Mouse (Mus musculus): ENCODE results near the gene Pla2g4b. TPM values are rescaled to one million over a fixed set of nuclear protein-coding genes. Genes with fewer than 3 reads are reported as not detected.

Pla2g4b gene
- polyA plus RNA-seq (2014; fragmentation: Nextera tagmentation; extraction: Ambion mirVana), result 1.5 and 1.8 TPM in 2 replicates

DNA sequence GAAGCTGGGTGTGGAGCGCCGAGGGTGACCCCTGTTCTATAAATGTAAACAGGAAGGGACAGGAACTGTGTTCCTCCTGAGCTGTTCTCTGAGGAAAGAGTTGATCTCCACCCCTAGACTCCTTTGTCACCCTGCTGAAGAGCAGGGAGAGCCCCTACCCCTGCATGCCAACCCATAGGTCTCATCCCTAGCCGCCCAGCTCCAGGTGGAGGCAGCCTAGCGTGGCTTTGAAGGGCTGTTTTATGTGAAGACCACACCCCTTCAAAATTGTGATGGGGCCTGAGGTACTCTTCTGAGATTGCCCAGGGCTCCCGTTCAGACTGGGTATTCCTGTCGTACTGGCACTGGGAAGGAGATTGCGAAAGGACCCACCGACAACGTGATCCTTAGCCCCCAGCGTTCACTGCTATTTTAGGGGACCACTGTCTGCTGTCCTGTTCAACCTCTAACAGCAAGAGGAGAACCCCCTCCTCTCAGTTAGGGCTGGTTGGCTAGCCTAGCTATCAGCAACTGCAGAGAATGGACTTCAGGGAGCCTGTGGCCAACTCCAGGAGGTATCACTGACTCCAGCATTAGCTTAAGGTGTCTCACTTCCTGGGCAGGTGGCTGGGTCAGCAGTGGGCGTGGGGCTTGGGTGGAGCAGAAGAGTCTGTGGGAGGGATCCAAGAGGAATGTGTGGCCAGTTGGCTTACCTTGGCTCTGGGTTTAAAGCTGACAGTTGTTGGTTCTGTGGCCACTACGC is at the start of gene Pla2g4b:
Gene Pla2g4b (plus strand): TSS at position 692 of the 742 bp plus-strand sequence.
- H3K4me2 ChIP-seq (ENCODE audit: low read depth, low read length, severe bottlenecking), result no peak within 1 kb of the TSS
- H3K4me3 ChIP-seq (ENCODE audit: low read depth, low read length), result no peak within 1 kb of the TSS
- no peaks in the 10 kb centered on the region for H3K9me3 ChIP-seq (ENCODE audit: control insufficient read depth, low read length)
- WGBS, result 93% methylated on average over 12 of the region's 12 CpGs
- H3K36me3 ChIP-seq (ENCODE audit: control insufficient read depth, insufficient read depth, low read length), result no peaks in the 10 kb centered on the region; the same call in 1 of the 2 replicates
- ATAC-seq (replicated peaks; ENCODE audit: low FRiP score) (no peak), DNase-seq (ENCODE audit: low spot score) (no peak)
- no peak within 1 kb of the TSS for H3K9ac ChIP-seq (ENCODE audit: low read length)
- H3K27me3 ChIP-seq (ENCODE audit: control insufficient read depth, insufficient read depth, low read length), result no peaks in the 10 kb centered on the region
- no peak within 1 kb of the TSS for H3K27ac ChIP-seq (ENCODE audit: low read depth, low read length)
- H3K4me1 ChIP-seq (replicated peaks; ENCODE audit: control insufficient read depth, insufficient read depth, low read length), result peaks cover 5% of the 10 kb centered on the region; the same call in 1 of the 2 replicates

DNA sequence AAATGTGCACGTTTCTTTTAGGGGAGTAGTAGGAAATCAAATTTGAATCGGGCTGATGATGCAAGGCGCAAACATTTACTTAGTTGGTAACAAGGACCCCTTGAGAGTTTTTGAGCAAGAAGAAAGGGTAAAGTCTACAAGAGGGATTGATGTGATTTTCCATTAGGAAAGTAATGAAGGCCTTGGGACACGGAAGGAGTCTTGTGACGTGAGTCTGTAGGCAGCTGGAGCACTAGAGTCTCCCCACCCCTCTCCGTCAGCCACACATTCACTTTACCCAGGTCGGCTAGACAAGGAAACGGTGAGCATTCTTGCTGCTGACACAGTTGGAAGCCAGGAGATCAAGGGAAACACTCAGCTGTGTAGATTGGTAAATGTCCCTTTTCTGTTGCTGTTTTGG is 47.3 kb upstream of the Pla2g4b start:
- no peaks in the 10 kb centered on the region for H3K27me3 ChIP-seq (ENCODE audit: control insufficient read depth, insufficient read depth, low read length)
- no peak overlapping the region for H3K4me2 ChIP-seq (ENCODE audit: low read depth, low read length, severe bottlenecking)
- DNase-seq (ENCODE audit: low spot score) (no peak), ATAC-seq (replicated peaks; ENCODE audit: low FRiP score) (no peak)
- no peak overlapping the region for H3K4me3 ChIP-seq (ENCODE audit: low read depth, low read length)
- no peaks in the 10 kb centered on the region for H3K4me1 ChIP-seq (replicated peaks; ENCODE audit: control insufficient read depth, insufficient read depth, low read length)
- no peaks in the 10 kb centered on the region for H3K36me3 ChIP-seq (ENCODE audit: control insufficient read depth, insufficient read depth, low read length)
- H3K27ac ChIP-seq (ENCODE audit: low read depth, low read length), result no peak overlapping the region
- WGBS, result 74% methylated on average over 8 of the region's 8 CpGs
- no peaks in the 10 kb centered on the region for H3K9me3 ChIP-seq (ENCODE audit: control insufficient read depth, low read length)
- H3K9ac ChIP-seq (ENCODE audit: low read length), result no peak overlapping the region

DNA sequence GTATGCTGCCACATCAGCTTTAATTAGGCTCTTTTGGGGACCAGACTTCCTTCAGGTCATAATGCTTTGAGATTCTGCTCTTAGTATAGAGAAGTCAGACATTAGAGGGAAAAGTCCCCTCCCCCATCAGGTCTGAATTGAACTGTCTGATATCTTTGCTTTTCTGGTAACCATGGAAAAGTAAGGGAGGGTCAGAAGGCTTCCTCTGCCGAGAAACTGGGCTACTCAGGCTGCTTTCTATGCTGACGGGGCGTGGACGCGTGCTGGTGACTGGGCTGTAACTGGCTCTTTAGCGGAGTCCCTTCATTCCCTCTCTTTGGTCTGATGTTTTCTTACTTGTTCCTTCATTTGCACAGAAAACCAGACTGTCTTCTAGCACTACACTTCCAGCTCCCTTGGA is 46.8 kb upstream of the Pla2g4b start:
- 79% methylated on average over 6 of the region's 6 CpGs for WGBS
- Histone ChIP-seq H3K36me3 (ENCODE audit: control insufficient read depth, insufficient read depth, low read length) (no peaks in the 10 kb centered on the region), H3K27me3 (ENCODE audit: control insufficient read depth, insufficient read depth, low read length) (no peaks in the 10 kb centered on the region), H3K9ac (ENCODE audit: low read length) (no peak overlapping the region), H3K4me1 (replicated peaks; ENCODE audit: control insufficient read depth, insufficient read depth, low read length) (no peaks in the 10 kb centered on the region), H3K9me3 (ENCODE audit: control insufficient read depth, low read length) (no peaks in the 10 kb centered on the region), H3K27ac (ENCODE audit: low read depth, low read length) (no peak overlapping the region), H3K4me3 (ENCODE audit: low read depth, low read length) (no peak overlapping the region), H3K4me2 (ENCODE audit: low read depth, low read length, severe bottlenecking) (no peak overlapping the region)
- ATAC-seq (replicated peaks; ENCODE audit: low FRiP score) (no peak), DNase-seq (ENCODE audit: low spot score) (no peak)

DNA sequence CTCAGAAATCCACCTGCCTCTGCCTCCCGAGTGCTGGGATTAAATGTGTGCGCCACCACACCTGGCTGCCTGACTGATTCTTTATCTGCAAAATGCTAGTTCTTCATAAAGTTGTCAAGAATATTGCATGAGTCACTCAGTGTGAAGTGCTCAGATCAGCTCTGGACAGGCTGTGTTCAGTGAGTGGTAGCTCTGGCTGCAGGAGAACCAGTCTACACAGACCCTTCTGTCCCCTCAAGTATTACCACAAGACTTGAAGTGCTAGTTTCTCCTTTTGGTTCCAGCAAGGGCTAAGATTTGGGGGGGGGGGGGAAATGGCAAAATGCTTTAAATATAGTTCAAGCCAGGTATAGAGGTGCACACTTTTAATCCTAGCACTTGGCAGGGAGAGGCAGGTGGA is 45.8 kb upstream of the Pla2g4b start:
- 98% methylated on average over 2 of the region's 2 CpGs for WGBS
- no peak overlapping the region for H3K4me3 ChIP-seq (ENCODE audit: low read depth, low read length)
- no peak overlapping the region for H3K27ac ChIP-seq (ENCODE audit: low read depth, low read length)
- H3K9me3 ChIP-seq (ENCODE audit: control insufficient read depth, low read length), result no peaks in the 10 kb centered on the region
- no peak for DNase-seq (ENCODE audit: low spot score)
- H3K36me3 ChIP-seq (ENCODE audit: control insufficient read depth, insufficient read depth, low read length), result no peaks in the 10 kb centered on the region
- no peaks in the 10 kb centered on the region for H3K27me3 ChIP-seq (ENCODE audit: control insufficient read depth, insufficient read depth, low read length)
- H3K4me1 ChIP-seq (replicated peaks; ENCODE audit: control insufficient read depth, insufficient read depth, low read length), result no peaks in the 10 kb centered on the region
- H3K9ac ChIP-seq (ENCODE audit: low read length), result no peak overlapping the region
- H3K4me2 ChIP-seq (ENCODE audit: low read depth, low read length, severe bottlenecking), result no peak overlapping the region
- ATAC-seq (replicated peaks; ENCODE audit: low FRiP score), result no peak

DNA sequence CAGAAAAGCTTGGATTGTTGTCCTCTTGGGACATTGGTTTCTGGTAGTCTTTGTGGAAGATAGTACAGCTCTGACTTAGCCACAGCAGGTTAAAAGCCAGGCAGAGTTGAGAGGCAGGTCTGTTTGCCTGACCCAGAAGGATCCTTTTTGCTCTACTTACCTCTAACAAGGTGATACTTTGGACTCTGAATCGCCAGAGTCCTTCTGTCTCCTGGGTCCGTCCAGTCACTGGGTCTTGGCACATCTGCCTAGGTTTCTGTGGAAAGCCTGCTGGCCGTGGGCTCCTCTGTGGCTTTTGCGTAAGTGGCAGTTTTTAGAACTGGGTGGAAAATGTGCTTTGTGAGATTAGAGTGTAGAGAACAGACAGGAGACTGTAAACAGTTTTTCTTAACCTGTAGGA is 44.3 kb upstream of the Pla2g4b start:
- Histone ChIP-seq H3K27me3 (ENCODE audit: control insufficient read depth, insufficient read depth, low read length) (no peaks in the 10 kb centered on the region), H3K4me2 (ENCODE audit: low read depth, low read length, severe bottlenecking) (no peak overlapping the region), H3K4me3 (ENCODE audit: low read depth, low read length) (no peak overlapping the region), H3K4me1 (replicated peaks; ENCODE audit: control insufficient read depth, insufficient read depth, low read length) (no peaks in the 10 kb centered on the region), H3K36me3 (ENCODE audit: control insufficient read depth, insufficient read depth, low read length) (no peaks in the 10 kb centered on the region), H3K27ac (ENCODE audit: low read depth, low read length) (no peak overlapping the region), H3K9me3 (ENCODE audit: control insufficient read depth, low read length) (no peaks in the 10 kb centered on the region), H3K9ac (ENCODE audit: low read length) (no peak overlapping the region)
- no peak for ATAC-seq (replicated peaks; ENCODE audit: low FRiP score)
- 93% methylated on average over 4 of the region's 4 CpGs for WGBS
- no peak for DNase-seq (ENCODE audit: low spot score)

- no peak for ATAC-seq (replicated peaks; ENCODE audit: low FRiP score)
- Histone ChIP-seq H3K4me2 (ENCODE audit: low read depth, low read length, severe bottlenecking) (no peak overlapping the region), H3K27ac (ENCODE audit: low read depth, low read length) (no peak overlapping the region), H3K4me3 (ENCODE audit: low read depth, low read length) (no peak overlapping the region), H3K4me1 (replicated peaks; ENCODE audit: control insufficient read depth, insufficient read depth, low read length) (no peaks in the 10 kb centered on the region), H3K9ac (ENCODE audit: low read length) (no peak overlapping the region), H3K36me3 (ENCODE audit: control insufficient read depth, insufficient read depth, low read length) (no peaks in the 10 kb centered on the region), H3K27me3 (ENCODE audit: control insufficient read depth, insufficient read depth, low read length) (no peaks in the 10 kb centered on the region), H3K9me3 (ENCODE audit: control insufficient read depth, low read length) (no peaks in the 10 kb centered on the region)
- 85% methylated on average over 6 of the region's 6 CpGs for WGBS
- no peak for DNase-seq (ENCODE audit: low spot score)
Measured at GRCm38 (mm10) chr2:119990881-119991280, 42.3 kb upstream of the Pla2g4b start.

GRCm38 (mm10) chr2:119992349-119992748 is 40.9 kb upstream of the Pla2g4b start:
- H3K4me2 ChIP-seq (ENCODE audit: low read depth, low read length, severe bottlenecking), result no peak overlapping the region
- H3K36me3 ChIP-seq (ENCODE audit: control insufficient read depth, insufficient read depth, low read length), result no peaks in the 10 kb centered on the region
- DNase-seq (ENCODE audit: low spot score) (no peak), ATAC-seq (replicated peaks; ENCODE audit: low FRiP score) (no peak)
- no peaks in the 10 kb centered on the region for H3K27me3 ChIP-seq (ENCODE audit: control insufficient read depth, insufficient read depth, low read length)
- H3K4me1 ChIP-seq (replicated peaks; ENCODE audit: control insufficient read depth, insufficient read depth, low read length), result no peaks in the 10 kb centered on the region
- no peaks in the 10 kb centered on the region for H3K9me3 ChIP-seq (ENCODE audit: control insufficient read depth, low read length)
- no peak overlapping the region for H3K27ac ChIP-seq (ENCODE audit: low read depth, low read length)
- 84% methylated on average over 2 of the region's 2 CpGs for WGBS
- no peak overlapping the region for H3K4me3 ChIP-seq (ENCODE audit: low read depth, low read length)
- no peak overlapping the region for H3K9ac ChIP-seq (ENCODE audit: low read length)

DNA sequence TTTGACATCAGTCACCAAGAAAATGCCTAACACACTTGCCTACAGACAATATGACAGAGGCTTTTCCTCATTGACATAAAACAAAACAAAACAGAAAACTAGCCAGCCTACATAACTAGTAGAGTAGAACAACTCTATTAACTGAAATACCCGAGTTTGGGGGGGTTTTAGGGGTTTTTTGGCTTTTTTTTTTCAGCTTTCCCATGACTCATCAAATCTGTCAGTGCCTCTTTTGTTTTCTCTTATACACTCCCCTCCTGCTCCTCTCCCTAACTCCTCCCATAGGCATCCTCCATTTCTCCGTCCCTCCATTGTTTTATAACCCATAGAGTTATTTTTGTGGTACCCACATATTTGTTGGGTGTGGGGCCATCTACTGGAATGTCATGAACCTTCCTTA is 39.7 kb upstream of the Pla2g4b start:
- no peaks in the 10 kb centered on the region for H3K36me3 ChIP-seq (ENCODE audit: control insufficient read depth, insufficient read depth, low read length)
- no peak for DNase-seq (ENCODE audit: low spot score)
- WGBS, result 55% methylated on average over 2 of the region's 2 CpGs

DNA sequence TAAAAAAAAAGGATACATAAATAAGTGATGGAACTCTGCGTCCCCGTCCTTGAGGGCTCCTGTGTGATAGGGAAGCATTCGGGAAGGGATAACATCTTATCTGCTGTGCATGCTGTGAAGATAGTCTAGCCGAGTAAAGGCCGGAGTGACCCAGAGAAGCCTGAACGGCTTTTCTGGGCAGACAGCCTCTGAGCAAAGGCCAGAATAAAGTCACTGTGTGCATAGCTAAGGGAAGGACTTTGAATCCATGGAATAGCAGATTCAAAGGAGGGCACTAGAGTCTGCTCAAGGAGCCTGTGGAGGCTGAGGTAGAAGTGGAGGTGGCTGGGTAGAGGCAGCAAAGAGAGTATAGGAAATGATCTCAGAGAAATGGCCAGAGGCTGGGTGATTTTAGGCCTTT is 38.4 kb upstream of the Pla2g4b start:
- H3K9ac ChIP-seq (ENCODE audit: low read length), result no peak overlapping the region
- no peak for ATAC-seq (replicated peaks; ENCODE audit: low FRiP score)
- no peak overlapping the region for H3K27ac ChIP-seq (ENCODE audit: low read depth, low read length)
- H3K4me1 ChIP-seq (replicated peaks; ENCODE audit: control insufficient read depth, insufficient read depth, low read length), result no peaks in the 10 kb centered on the region
- WGBS, result 92% methylated on average over 6 of the region's 6 CpGs
- no peak for DNase-seq (ENCODE audit: low spot score)
- no peaks in the 10 kb centered on the region for H3K27me3 ChIP-seq (ENCODE audit: control insufficient read depth, insufficient read depth, low read length)
- no peaks in the 10 kb centered on the region for H3K9me3 ChIP-seq (ENCODE audit: control insufficient read depth, low read length)
- H3K4me2 ChIP-seq (ENCODE audit: low read depth, low read length, severe bottlenecking), result no peak overlapping the region
- H3K36me3 ChIP-seq (ENCODE audit: control insufficient read depth, insufficient read depth, low read length), result no peaks in the 10 kb centered on the region
- no peak overlapping the region for H3K4me3 ChIP-seq (ENCODE audit: low read depth, low read length)

More for the DNA sequence above, 39.7 kb upstream of the Pla2g4b start:
- H3K9ac ChIP-seq (ENCODE audit: low read length), result no peak overlapping the region
- no peaks in the 10 kb centered on the region for H3K4me1 ChIP-seq (replicated peaks; ENCODE audit: control insufficient read depth, insufficient read depth, low read length)
- H3K27ac ChIP-seq (ENCODE audit: low read depth, low read length), result no peak overlapping the region
- H3K27me3 ChIP-seq (ENCODE audit: control insufficient read depth, insufficient read depth, low read length), result no peaks in the 10 kb centered on the region
- no peak overlapping the region for H3K4me3 ChIP-seq (ENCODE audit: low read depth, low read length)
- no peaks in the 10 kb centered on the region for H3K9me3 ChIP-seq (ENCODE audit: control insufficient read depth, low read length)
- no peak for ATAC-seq (replicated peaks; ENCODE audit: low FRiP score)
- H3K4me2 ChIP-seq (ENCODE audit: low read depth, low read length, severe bottlenecking), result no peak overlapping the region
